Mouse (Mus musculus): ENCODE measurements around the gene Aox3. TPM values are rescaled to one million over a fixed set of nuclear protein-coding genes. Genes with fewer than 3 reads are reported as not detected.

Gene Aox3
- polyA plus RNA-seq, 1 experiment from 2014 or later = 0.91 TPM

- no peaks in the 10 kb centered on the region for H3K9me3 ChIP-seq (ENCODE audit: low read depth, low read length)
- no peak overlapping the region for H3K4me3 ChIP-seq (ENCODE audit: low read depth, low read length)
- DNase-seq (no peak), ATAC-seq (ENCODE audit: insufficient read depth) (no peak)
- TF ChIP-seq CTCF (IDR thresholded peaks at IDR 0.05; ENCODE audit: low read depth) = no peak
- H3K36me3 ChIP-seq (ENCODE audit: insufficient read depth) = no peaks in the 10 kb centered on the region
- H3K4me1 ChIP-seq (ENCODE audit: insufficient read depth) = no peaks in the 10 kb centered on the region
- 70% methylated on average over 5 of the region's 5 CpGs for WGBS
- H3K27me3 ChIP-seq (ENCODE audit: insufficient read depth, low read length) = no peaks in the 10 kb centered on the region
- no peak overlapping the region for H3K27ac ChIP-seq (ENCODE audit: low read depth)
- H3K4me2 ChIP-seq = no peak overlapping the region
- H3K9ac ChIP-seq = no peak overlapping the region
Observed at GRCm38 (mm10) chr1:58081356-58081755, 31.6 kb upstream of the Aox3 start.

GRCm38 (mm10) chr1:58089316-58089715, 23.6 kb upstream of the Aox3 start:
- no peaks in the 10 kb centered on the region for H3K36me3 ChIP-seq (ENCODE audit: insufficient read depth)
- H3K4me1 ChIP-seq (ENCODE audit: insufficient read depth) = no peaks in the 10 kb centered on the region
- ATAC-seq (ENCODE audit: insufficient read depth) (no peak), DNase-seq (no peak)
- H3K27me3 ChIP-seq (ENCODE audit: insufficient read depth, low read length) = no peaks in the 10 kb centered on the region
- H3K9ac ChIP-seq = no peak overlapping the region
- no peak overlapping the region for H3K27ac ChIP-seq (ENCODE audit: low read depth)
- no peak for TF ChIP-seq CTCF (IDR thresholded peaks at IDR 0.05; ENCODE audit: low read depth)
- WGBS = 42% methylated on average over 5 of the region's 5 CpGs
- H3K9me3 ChIP-seq (ENCODE audit: low read depth, low read length) = no peaks in the 10 kb centered on the region
- no peak overlapping the region for H3K4me3 ChIP-seq (ENCODE audit: low read depth, low read length)
- no peak overlapping the region for H3K4me2 ChIP-seq

GRCm38 (mm10) chr1:58090191-58090590, 22.7 kb upstream of the Aox3 start:
- WGBS = 77% methylated on average over 4 of the region's 4 CpGs
- ATAC-seq (ENCODE audit: insufficient read depth) = no peak
- DNase-seq = no peak
- Histone ChIP-seq H3K27ac (ENCODE audit: low read depth) (no peak overlapping the region), H3K36me3 (ENCODE audit: insufficient read depth) (no peaks in the 10 kb centered on the region), H3K9me3 (ENCODE audit: low read depth, low read length) (no peaks in the 10 kb centered on the region), H3K4me3 (ENCODE audit: low read depth, low read length) (no peak overlapping the region), H3K4me1 (ENCODE audit: insufficient read depth) (no peaks in the 10 kb centered on the region), H3K9ac (no peak overlapping the region), H3K4me2 (no peak overlapping the region), H3K27me3 (ENCODE audit: insufficient read depth, low read length) (no peaks in the 10 kb centered on the region)
- no peak for TF ChIP-seq CTCF (IDR thresholded peaks at IDR 0.05; ENCODE audit: low read depth)

- H3K4me1 ChIP-seq (ENCODE audit: insufficient read depth) = no peaks in the 10 kb centered on the region
- 69% methylated on average over 3 of the region's 3 CpGs for WGBS
- no peaks in the 10 kb centered on the region for H3K36me3 ChIP-seq (ENCODE audit: insufficient read depth)
- no peak overlapping the region for H3K4me2 ChIP-seq
- no peaks in the 10 kb centered on the region for H3K27me3 ChIP-seq (ENCODE audit: insufficient read depth, low read length)
- no peak overlapping the region for H3K27ac ChIP-seq (ENCODE audit: low read depth)
- DNase-seq = no peak
- TF ChIP-seq CTCF (IDR thresholded peaks at IDR 0.05; ENCODE audit: low read depth) = no peak
- H3K9ac ChIP-seq = no peak overlapping the region
- H3K9me3 ChIP-seq (ENCODE audit: low read depth, low read length) = no peaks in the 10 kb centered on the region
- ATAC-seq (ENCODE audit: insufficient read depth) = no peak
- no peak overlapping the region for H3K4me3 ChIP-seq (ENCODE audit: low read depth, low read length)
Observed at GRCm38 (mm10) chr1:58091213-58091612, 21.7 kb upstream of the Aox3 start.

- H3K4me2 ChIP-seq = no peak overlapping the region
Observed at GRCm38 (mm10) chr1:58091992-58092560, 20.9 kb upstream of the Aox3 start.

GRCm38 (mm10) chr1:58097338-58097737, 15.6 kb upstream of the Aox3 start:
- Histone ChIP-seq H3K4me3 (ENCODE audit: low read depth, low read length) (no peak overlapping the region), H3K27ac (ENCODE audit: low read depth) (no peak overlapping the region), H3K4me2 (no peak overlapping the region), H3K27me3 (ENCODE audit: insufficient read depth, low read length) (no peaks in the 10 kb centered on the region), H3K4me1 (ENCODE audit: insufficient read depth) (no peaks in the 10 kb centered on the region), H3K9ac (no peak overlapping the region), H3K36me3 (ENCODE audit: insufficient read depth) (no peaks in the 10 kb centered on the region), H3K9me3 (ENCODE audit: low read depth, low read length) (no peaks in the 10 kb centered on the region)
- WGBS = 68% methylated on average over 6 of the region's 6 CpGs
- ATAC-seq (ENCODE audit: insufficient read depth) = no peak
- no peak for DNase-seq
- no peak for TF ChIP-seq CTCF (IDR thresholded peaks at IDR 0.05; ENCODE audit: low read depth)

More at GRCm38 (mm10) chr1:58091992-58092560, 20.9 kb upstream of the Aox3 start:
- whole genome bisulfite sequencing = 78% methylated on average over 2 of the region's 2 CpGs
- Histone ChIP-seq H3K27me3 (ENCODE audit: insufficient read depth, low read length) (no peaks in the 10 kb centered on the region), H3K9me3 (ENCODE audit: low read depth, low read length) (no peaks in the 10 kb centered on the region), H3K4me3 (ENCODE audit: low read depth, low read length) (no peak overlapping the region), H3K4me1 (ENCODE audit: insufficient read depth) (no peaks in the 10 kb centered on the region), H3K27ac (ENCODE audit: low read depth) (no peak overlapping the region), H3K9ac (no peak overlapping the region), H3K36me3 (ENCODE audit: insufficient read depth) (no peaks in the 10 kb centered on the region)
- ATAC-seq (ENCODE audit: insufficient read depth) (no peak), DNase-seq (no peak)
- TF ChIP-seq CTCF (IDR thresholded peaks at IDR 0.05; ENCODE audit: low read depth) = no peak

- no peaks in the 10 kb centered on the region for H3K4me1 ChIP-seq (ENCODE audit: insufficient read depth)
- no peak overlapping the region for H3K9ac ChIP-seq
- H3K27ac ChIP-seq (ENCODE audit: low read depth) = no peak overlapping the region
- no peak for TF ChIP-seq CTCF (IDR thresholded peaks at IDR 0.05; ENCODE audit: low read depth)
- no peak overlapping the region for H3K4me3 ChIP-seq (ENCODE audit: low read depth, low read length)
- ATAC-seq (ENCODE audit: insufficient read depth) (no peak), DNase-seq (no peak)
- H3K36me3 ChIP-seq (ENCODE audit: insufficient read depth) = no peaks in the 10 kb centered on the region
- no peaks in the 10 kb centered on the region for H3K9me3 ChIP-seq (ENCODE audit: low read depth, low read length)
- H3K27me3 ChIP-seq (ENCODE audit: insufficient read depth, low read length) = no peaks in the 10 kb centered on the region
- no peak overlapping the region for H3K4me2 ChIP-seq
Observed at GRCm38 (mm10) chr1:58099119-58099518, 13.8 kb upstream of the Aox3 start.
